13 mouse cellular contexts compared by ENCODE assay signal in genomic region chr6:81472506-81472905, GRCm38 (mm10).
"Had no signal": no experiment of that assay in that cellular context is flagged by ENCODE, and none has a peak within 500 bp of the region (broad histone marks: within the 10 kb centered on the region; RNA-seq: fewer than 3 reads in every experiment).

No protein-coding gene starts in this region.

- H3K9me3 ChIP-seq: limb, embryonic 13.5 days; midbrain, embryonic 12.5 days; neural tube, embryonic 15.5 days; stomach, embryonic 15.5 days had no signal

- H3K9ac ChIP-seq: limb, embryonic 13.5 days; liver, embryonic 14.5 days; midbrain, embryonic 12.5 days; neural tube, embryonic 15.5 days; stomach, embryonic 15.5 days had no signal

- H3K27me3 ChIP-seq: limb, embryonic 13.5 days; midbrain, embryonic 12.5 days; neural tube, embryonic 15.5 days; stomach, embryonic 15.5 days had no signal

- H3K4me1 ChIP-seq: limb, embryonic 13.5 days; midbrain, embryonic 12.5 days; stomach, embryonic 15.5 days had no signal

- DNase-seq: kidney, adult 18-20 months; kidney, postnatal 10 days; kidney, postnatal 4 days; left cerebral cortex, postnatal 4 days; lung, adult 18-20 months; thymus, adult 2 months; thymus, postnatal 25 days had no signal

- H3K27ac ChIP-seq: limb, embryonic 13.5 days; liver, embryonic 14.5 days; midbrain, embryonic 12.5 days; neural tube, embryonic 15.5 days; stomach, embryonic 15.5 days had no signal

- H3K4me3 ChIP-seq: limb, embryonic 13.5 days; midbrain, embryonic 12.5 days; myocyte; neural tube, embryonic 15.5 days; stomach, embryonic 15.5 days had no signal

- H3K36me3 ChIP-seq: limb, embryonic 13.5 days; midbrain, embryonic 12.5 days; neural tube, embryonic 15.5 days; stomach, embryonic 15.5 days had no signal
